19 mouse cellular contexts compared by ENCODE assay signal in genomic region chr7:98993395-98993794, GRCm38 (mm10).
DNase-seq lines count a peak whose midpoint lies in the region; ATAC-seq and TF ChIP-seq lines count a peak whose summit lies in the region.
"Had no signal": no experiment of that assay in that cellular context is flagged by ENCODE, and none has a peak within 500 bp of the region (broad histone marks: within the 10 kb centered on the region; RNA-seq: fewer than 3 reads in every experiment).

No protein-coding gene starts in this region.

- 5% methylated on average over 4 of the region's 4 CpGs for WGBS in thymus, adult 2 months

- H3K36me3 ChIP-seq in thymus, adult 2 months (ENCODE audit: control insufficient read depth, insufficient read depth, low read length) = peaks cover 3% of the 10 kb centered on the region; the same call in 1 of the 2 replicates
- H3K36me3 ChIP-seq: heart, embryonic 15.5 days; hindbrain, embryonic 12.5 days had no signal

- peak; percentile 67 for ATAC-seq in common myeloid progenitor, adult 5-6 weeks (replicated peaks; ENCODE audit: low read depth, poor library complexity, severe bottlenecking)
- ATAC-seq in megakaryocyte progenitor cell, adult 5-6 weeks (replicated peaks; ENCODE audit: poor library complexity) = peak; percentile 69
- ATAC-seq: forebrain, embryonic 14.5 days; intestine, postnatal 0 days; liver, postnatal 0 days; midbrain, embryonic 13.5 days had no signal

- TF ChIP-seq CTCF in thymus, adult 2 months (IDR thresholded peaks at IDR 0.05; ENCODE audit: borderline replicate concordance, control insufficient read depth, extremely low read depth, insufficient read depth, low read length, poor library complexity) = no peak

- intact Hi-C loops in heart, postnatal 10 days (cut with DNase I) = no loop called here

- TF ChIP-seq POLR2A in thymus, adult 2 months (IDR thresholded peaks at IDR 0.05; ENCODE audit: control insufficient read depth, extremely low read depth, insufficient read depth, low read length, poor library complexity) = no peak

- H3K4me3 ChIP-seq in thymus, adult 2 months (ENCODE audit: control insufficient read depth, insufficient read depth, low read length) = no peak overlapping the region
- H3K4me3 ChIP-seq: erythroblast, embryonic 14.5 days; heart, embryonic 15.5 days; hindbrain, embryonic 12.5 days; midbrain, embryonic 13.5 days had no signal

- peaks cover 23% of the 10 kb centered on the region for H3K4me1 ChIP-seq in thymus, adult 2 months (replicated peaks; ENCODE audit: control insufficient read depth, insufficient read depth, low read length)
- H3K4me1 ChIP-seq: hindbrain, embryonic 12.5 days; midbrain, embryonic 13.5 days had no signal

- DNase-seq in thymus, adult 2 months = peak; percentile 40
- no peak for DNase-seq in thymus, postnatal 4 days
- DNase-seq in thymus, postnatal 36 days = peak; percentile 9 to 38
- DNase-seq in adipocyte (ENCODE audit: low spot score) = no peak
- no peak for DNase-seq in gastrocnemius, adult 18-20 months (ENCODE audit: low spot score)
- DNase-seq in heart, postnatal 10 days = no peak
- DNase-seq: cerebellum, postnatal 25 days; liver; liver, postnatal 0 days; lung, postnatal 36 days; right cerebral cortex, adult 18-20 months had no signal

- peak overlapping the region; percentile 70 for H3K27ac ChIP-seq in thymus, adult 2 months (ENCODE audit: control insufficient read depth, insufficient read depth, low read length)
- H3K27ac ChIP-seq: heart, embryonic 15.5 days; hindbrain, embryonic 12.5 days; midbrain, embryonic 13.5 days had no signal

- no peaks in the 10 kb centered on the region for H3K27me3 ChIP-seq in thymus, adult 2 months (ENCODE audit: control insufficient read depth, insufficient read depth, low read length)
- H3K27me3 ChIP-seq: heart, embryonic 15.5 days; hindbrain, embryonic 12.5 days; midbrain, embryonic 13.5 days had no signal

Comparison
In these comparisons a context has a peak if more than half of its experiments do, and no peak if none do; other contexts are left out.
1. DNase-seq: peak in thymus, adult 2 months (single experiment) and thymus, postnatal 36 days (2 of 2); none in thymus, postnatal 4 days (single experiment), adipocyte (single experiment), gastrocnemius, adult 18-20 months (single experiment) and heart, postnatal 10 days (0 of 2).